Mouse (Mus musculus) skeletal muscle tissue, adult 2 months (tissue): ENCODE data around the gene Hbb-bs.
A peak's percentile ranks its signal among the peaks of the same experiment; 100 is the strongest.
"Not testable (repeated sequence)": the region's sequence is repeated elsewhere in the genome, so short reads cannot be mapped to it uniquely, and the experiment has no call there.

Source experiments
- DNase-seq: peaks from one replicate; pipeline ENCODE4 v3.0.0-alpha.2; 2012; ENCODE audit warnings: low read depth, low spot score

Gene Hbb-bs

DNA sequence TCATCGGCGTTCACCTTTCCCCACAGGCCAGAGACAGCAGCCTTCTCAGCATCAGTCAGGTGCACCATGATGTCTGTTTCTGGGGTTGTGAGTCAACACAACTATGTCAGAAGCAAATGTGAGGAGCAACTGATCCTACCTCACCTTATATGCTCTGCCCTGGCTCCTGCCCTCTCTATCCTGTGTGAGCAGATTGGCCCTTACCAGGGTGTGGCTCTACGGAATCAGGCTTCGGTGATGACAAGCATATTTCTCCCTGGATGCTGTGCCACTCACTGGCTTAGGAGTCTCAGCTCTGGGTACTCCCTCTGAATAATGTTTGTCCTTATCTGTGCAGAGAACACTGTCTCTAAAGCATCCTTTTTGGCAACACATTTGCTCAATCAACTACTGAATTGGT, at the start of gene Hbb-bs:
TSS of gene Hbb-bs (minus strand) at position 289 of the 400 bp plus-strand sequence.
- peak; percentile 39 for DNase-seq

DNA sequence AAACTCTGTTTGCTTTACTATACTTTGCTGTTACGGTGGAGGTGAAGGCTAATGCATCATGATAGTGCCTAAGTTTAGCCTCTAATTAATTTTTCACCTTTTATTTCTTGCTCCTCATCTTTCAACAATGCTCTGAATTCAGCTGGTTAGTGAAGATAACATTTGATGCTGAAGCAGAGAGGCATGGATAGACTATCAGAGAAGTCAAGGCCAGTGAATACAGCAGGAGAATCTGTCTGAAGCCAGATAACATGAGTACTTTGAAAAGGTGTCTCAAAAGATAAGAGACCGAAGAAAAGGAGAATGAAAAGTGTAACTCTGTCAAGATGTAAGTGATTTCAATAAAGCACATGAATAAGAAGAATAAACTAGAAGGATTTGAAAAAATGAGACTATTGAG, 49.2 kb upstream of the Hbb-bs start:
- DNase-seq: no peak

DNA sequence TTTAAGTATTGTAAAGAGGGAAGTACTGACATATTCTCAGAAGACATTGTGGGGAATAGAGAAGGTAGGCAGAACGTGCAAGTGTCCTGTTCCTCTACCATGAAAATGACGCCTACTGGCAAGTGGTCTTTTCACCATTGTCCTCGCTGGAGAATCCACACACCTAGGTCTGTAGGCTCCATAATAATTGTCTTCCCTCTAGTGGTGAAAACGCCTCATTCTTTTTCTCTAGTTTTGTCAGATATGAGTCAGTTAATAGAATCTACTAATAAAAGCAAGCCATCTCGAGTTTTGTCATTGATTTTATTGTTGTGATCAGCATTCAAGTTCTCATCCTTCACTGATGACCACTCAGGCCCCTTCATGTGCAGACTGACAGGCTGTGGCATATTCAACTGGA, 46.6 kb upstream of the Hbb-bs start:
- DNase-seq: no peak

GRCm38 (mm10) chr7:103873064-103873463, 45.2 kb upstream of the Hbb-bs start:
- no peak for DNase-seq

DNA sequence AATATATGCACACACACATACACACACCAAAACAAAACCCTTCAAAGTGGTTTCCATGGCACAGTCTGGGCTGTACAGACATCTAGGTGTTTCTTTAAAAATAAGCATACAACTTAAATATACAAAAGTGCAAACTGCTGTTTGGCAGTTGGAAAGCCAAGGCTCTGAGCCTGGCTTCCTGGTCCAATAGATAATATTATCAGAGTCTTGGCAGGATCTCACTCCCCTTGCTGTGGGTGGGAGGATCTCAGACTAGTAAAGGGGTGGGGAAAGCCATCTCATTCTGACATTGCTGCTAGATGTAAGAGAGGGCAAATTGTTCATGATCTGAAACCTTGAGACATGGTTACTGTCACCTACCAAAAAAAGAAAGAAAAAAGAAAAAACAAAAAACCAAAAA, 42.8 kb upstream of the Hbb-bs start:
- peak; percentile 20 for DNase-seq

DNA sequence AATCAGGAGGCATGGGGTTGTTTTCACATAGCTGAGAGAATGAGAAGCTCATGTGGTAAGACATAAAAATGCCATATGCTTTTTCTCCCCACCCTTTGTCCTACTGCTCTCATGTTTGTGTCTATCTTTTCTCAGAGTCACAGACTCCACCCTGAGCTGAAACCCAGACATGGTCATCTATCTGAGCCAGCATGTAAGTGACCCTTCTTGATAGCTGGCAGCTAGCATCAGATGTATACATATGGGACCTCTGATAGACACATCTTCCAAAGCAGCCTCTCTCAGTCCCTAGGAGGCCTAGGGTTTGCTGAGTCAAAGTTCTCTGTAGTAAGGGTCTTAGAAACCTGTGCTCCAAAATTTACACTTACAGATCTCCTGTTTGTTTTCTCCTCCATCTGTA, 37.8 kb upstream of the Hbb-bs start:
- DNase-seq: peak; percentile 27

DNA sequence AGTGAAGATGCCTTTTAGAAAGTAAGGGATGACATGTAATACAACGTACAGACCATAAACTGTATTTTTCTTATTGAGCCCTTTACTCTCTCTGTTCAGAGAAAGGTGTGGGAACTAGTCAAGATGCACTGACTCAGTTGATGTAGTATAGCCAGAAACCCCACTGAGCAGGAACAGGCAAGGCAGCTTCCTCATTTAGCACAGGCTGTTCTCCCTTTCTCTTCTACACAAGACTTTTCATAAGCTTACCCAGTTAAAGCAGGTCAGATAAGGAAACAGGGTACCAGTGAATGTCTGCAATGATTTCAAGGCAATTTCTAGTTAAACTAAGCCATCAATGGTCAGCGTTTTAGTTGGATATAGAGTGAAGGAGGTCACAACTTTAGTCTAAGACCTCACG, 33.6 kb upstream of the Hbb-bs start:
- no peak for DNase-seq

GRCm38 (mm10) chr7:103860855-103861254, 33.0 kb upstream of the Hbb-bs start:
- DNase-seq: peak; percentile 64

DNA sequence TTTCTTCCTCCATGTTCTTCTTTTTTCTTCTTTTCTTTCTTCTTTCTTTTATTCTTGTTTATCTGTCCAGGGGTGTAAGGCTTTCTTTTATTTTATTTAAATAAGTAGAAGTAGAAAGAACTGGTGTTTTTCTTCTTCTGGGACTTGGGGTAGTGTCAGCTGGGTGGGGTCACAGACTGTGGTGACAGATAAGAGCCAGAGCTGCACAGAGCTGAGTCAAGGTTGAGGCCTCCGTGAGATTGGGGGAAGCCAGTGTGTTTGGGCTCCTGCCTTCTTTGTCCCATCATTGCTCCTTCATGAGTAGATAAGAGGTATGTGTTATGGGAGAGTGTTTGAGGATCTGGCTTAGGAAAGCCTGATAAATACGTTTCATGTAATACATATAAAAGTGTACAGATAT, 31.2 kb upstream of the Hbb-bs start:
- DNase-seq: peak; percentile 22

DNA sequence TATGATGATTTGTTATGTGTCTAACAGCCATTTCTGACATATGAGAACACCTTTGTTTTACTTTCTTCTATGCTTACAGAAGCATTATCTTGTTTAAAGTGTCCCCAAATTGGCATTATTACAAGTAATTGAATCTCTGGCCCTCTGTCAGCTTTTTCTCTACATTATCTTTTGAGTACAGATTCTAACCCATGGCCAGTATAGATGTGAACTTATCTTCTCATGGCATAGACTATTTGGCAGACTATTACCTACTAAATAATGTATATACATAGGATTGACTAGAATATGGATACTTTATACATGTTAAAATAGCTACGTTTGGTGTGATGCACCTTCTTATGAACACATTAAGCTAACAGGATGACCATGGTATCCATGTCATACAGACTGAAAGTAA, 26.8 kb upstream of the Hbb-bs start:
- DNase-seq: no peak

GRCm38 (mm10) chr7:103853090-103853489, 25.2 kb upstream of the Hbb-bs start, which contains the start of gene Hbb-y:
Gene Hbb-y, minus strand, starts transcription at chr7:103853216.
- DNase-seq: no peak

GRCm38 (mm10) chr7:103844525-103845325, 16.8 kb upstream of the Hbb-bs start:
- no peak for DNase-seq

DNA sequence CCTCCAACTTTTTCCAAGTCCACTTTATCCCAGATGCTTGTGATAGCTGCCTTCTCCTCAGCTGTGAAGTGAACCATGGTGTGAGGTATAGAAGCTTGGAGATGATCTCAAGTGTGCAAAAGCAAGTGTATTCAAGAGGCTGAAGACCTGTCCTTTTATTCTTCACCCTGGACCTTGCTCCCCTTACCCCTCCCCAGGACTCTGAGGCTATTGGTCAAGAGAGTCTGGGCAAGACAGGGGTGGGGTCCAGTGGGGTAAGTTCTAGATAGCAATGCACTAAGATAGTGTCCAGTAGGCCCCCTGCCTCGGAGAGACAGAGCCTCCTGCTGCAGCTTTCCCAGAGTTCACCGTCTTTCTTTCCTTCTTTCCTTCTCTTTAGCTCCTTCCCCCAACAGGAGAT, 15.1 kb upstream of the Hbb-bs start, which contains the start of gene Hbb-bh1:
TSS of gene Hbb-bh1 (minus strand) at position 131 of the 400 bp plus-strand sequence.
- no peak for DNase-seq

DNA sequence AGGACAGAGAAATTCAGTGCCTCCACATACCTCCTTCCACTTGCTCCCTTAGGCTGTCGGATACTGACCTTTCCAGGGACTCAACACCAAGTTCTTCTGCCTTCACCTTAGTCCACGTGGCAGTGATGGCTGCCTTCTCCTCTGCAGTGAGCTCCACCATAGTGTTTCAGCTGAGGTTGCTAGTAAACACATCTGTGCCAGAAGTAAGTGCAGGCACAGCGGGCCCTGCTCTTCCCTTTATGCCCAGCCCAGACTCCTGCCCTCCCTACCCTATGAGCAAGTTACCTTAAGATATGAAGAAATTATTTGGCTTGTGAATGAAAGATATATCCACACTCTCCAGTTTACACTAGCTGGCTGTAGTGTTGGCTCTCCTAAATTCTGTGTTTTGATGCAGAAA, 12.4 kb upstream of the Hbb-bs start, which contains the start of gene Hbb-bh2:
TSS of gene Hbb-bh2 (minus strand) at position 253 of the 400 bp plus-strand sequence.
- no peak for DNase-seq

- not testable (repeated sequence) for DNase-seq
Measured at GRCm38 (mm10) chr7:103827139-103827538, 757 bp downstream of the Hbb-bs start.

GRCm38 (mm10) chr7:103826255-103826887, 1.5 kb downstream of the Hbb-bs start:
- no peak for DNase-seq

DNA sequence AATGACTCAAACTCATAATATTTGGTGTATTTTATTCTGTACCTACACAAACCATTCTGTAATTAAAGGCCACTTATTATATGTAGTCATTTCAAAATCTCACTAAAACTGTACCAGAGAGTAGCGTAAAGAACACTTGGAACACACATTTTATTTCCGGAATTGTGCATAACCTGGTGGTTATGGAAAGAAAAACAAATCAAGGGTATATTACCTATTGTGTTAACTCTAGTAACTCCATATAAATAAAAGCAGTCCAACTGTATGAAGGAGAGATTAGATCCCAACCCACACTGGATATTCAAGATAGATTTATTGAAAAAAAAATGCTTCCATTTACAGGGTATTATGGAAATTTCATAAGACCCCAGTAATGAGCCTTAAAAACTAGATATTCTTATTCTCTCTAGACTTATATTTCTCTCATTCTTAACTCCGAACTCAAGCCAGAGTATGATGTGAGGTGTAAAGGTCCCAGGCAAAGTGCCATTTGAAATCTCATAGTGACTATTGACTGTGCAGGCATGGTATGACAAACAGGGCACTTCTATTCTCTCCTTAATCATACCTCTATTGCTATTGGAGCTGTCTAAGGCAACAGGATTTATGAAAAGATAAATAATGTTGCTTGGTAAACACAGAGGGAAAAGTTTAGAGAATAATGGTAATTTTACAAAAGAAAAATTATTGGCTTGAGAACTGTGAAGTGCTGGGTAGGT, 2.2 kb downstream of the Hbb-bs start:
- no peak for DNase-seq

- no peak for DNase-seq
Measured at GRCm38 (mm10) chr7:103824597-103824996, 3.3 kb downstream of the Hbb-bs start.

DNA sequence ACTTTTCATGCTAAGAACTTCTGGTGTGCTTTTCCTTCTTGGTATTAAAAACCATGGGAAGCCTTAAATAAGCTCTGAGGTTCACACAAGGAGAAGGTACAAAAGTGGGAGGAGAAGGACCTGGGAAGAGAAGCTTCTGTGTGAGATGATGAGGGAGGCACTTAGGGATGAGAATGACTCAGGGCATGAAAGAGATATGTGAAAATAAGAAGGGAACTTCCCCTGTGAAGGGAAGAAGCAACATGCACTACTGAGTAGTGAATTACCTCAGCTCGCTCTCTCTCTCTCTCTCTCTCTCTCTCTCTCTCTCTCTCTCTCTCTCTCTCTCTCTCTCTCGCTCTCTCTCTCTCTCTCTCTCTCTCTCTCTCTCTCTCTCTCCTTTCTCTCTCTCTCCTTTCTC, 12.8 kb downstream of the Hbb-bs start:
- DNase-seq: not testable (repeated sequence)

GRCm38 (mm10) chr7:103813766-103814165, 14.1 kb downstream of the Hbb-bs start, which contains the start of gene Hbb-bt:
Gene Hbb-bt, minus strand, starts transcription at chr7:103813996.
- DNase-seq: peak; percentile 27

- not testable (repeated sequence) for DNase-seq
Measured at GRCm38 (mm10) chr7:103813152-103813551, 14.7 kb downstream of the Hbb-bs start.

DNA sequence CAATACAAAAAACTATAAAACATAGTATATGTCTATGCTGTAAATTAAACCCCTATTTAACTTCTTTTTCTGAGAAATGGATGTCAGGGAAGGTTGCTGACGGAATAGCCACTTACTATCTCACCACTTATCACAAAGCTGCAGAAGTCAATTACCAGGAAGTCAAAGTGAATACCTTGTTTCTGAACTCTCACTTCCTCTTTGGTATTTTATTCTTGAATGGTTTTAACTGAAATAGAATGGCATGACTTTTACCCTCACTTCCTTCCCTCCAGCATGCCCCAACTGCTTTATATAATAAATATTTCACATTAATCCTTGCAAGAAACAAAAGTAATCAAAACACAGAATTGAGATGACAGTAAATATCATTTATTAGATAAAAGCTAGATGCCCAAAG, 15.7 kb downstream of the Hbb-bs start:
- no peak for DNase-seq
